Mouse (Mus musculus) lung, postnatal 0 days (tissue): ENCODE data around the gene Lsm4.

Source experiments
- CTCF ChIP-seq: IDR thresholded peaks from 2 replicates; pipeline ENCODE4 v1.5.1; 2016; ENCODE audit warnings: antibody characterized with exemption, mild to moderate bottlenecking
- EP300 ChIP-seq: IDR thresholded peaks from 2 replicates; pipeline ENCODE4 v1.6.1; 2016; ENCODE audit warnings: antibody characterized with exemption, mild to moderate bottlenecking, control low read depth

DNA sequence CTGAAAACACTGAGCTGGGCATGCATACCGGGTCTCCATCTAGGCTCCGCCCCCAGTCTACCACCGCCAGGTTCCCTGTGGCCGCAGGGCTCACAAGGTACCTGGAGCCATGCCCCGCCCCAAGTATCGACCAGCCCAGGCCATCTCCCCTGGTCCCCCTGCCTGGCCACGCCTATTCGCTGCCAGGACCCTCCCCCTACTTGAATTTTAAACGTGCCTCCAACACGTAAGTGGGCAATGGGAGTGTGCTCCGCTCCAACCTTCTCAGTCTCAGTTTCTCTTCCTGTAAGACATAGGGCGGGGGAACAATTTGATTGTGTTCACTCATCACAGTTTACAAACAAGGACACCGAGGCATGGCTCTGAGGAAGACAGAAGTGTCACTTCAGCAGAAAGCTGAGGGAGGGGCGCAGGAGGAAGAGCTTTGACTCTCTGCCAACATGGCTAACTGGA lies 12.7 kb upstream of the Lsm4 start, which contains the start of gene Pgpep1:
- TF ChIP-seq CTCF (no peak), EP300 (no peak)
